Mouse (Mus musculus) intestine, embryonic 15.5 days (tissue): ENCODE results near the gene Myh2. TPM values are rescaled to one million over a fixed set of nuclear protein-coding genes. Genes with fewer than 3 reads are reported as not detected.

Experiments
- ATAC-seq: fragments of 200-750 bp; cut with Nextera tagmentation; 2 replicates; pipeline ENCODE4 v1.8.0; 2017; ENCODE audit warnings: moderate TSS enrichment, moderate library complexity
- H3K27ac ChIP-seq: fragments of 300-500 bp; sonication (generic); 2 replicates; pipeline ENCODE4 v1.5.1; 2015; ENCODE audit warnings: mild to moderate bottlenecking, inconsistent platforms
- H3K27me3 ChIP-seq: fragments of 300-500 bp; sonication (generic); replicated peaks from 2 replicates; pipeline ENCODE4 v1.6.1; 2015; ENCODE audit warnings: inconsistent platforms
- H3K36me3 ChIP-seq: fragments of 300-500 bp; sonication (generic); 2 replicates; pipeline ENCODE4 v1.6.1; 2015; ENCODE audit warnings: inconsistent platforms
- H3K4me1 ChIP-seq: fragments of 300-500 bp; sonication (generic); replicated peaks from 2 replicates; pipeline ENCODE4 v1.6.1; 2015; ENCODE audit warnings: inconsistent platforms
- H3K4me2 ChIP-seq: fragments of 300-500 bp; sonication (generic); replicated peaks from 2 replicates; pipeline ENCODE4 v1.6.1; 2015; ENCODE audit warnings: mild to moderate bottlenecking, inconsistent platforms
- H3K4me3 ChIP-seq: fragments of 300-500 bp; sonication (generic); replicated peaks from 2 replicates; pipeline ENCODE4 v1.5.1; 2015; ENCODE audit warnings: inconsistent platforms
- H3K9ac ChIP-seq: fragments of 300-500 bp; sonication (generic); 2 replicates; pipeline ENCODE4 v1.6.1; 2015; ENCODE audit warnings: inconsistent platforms
- H3K9me3 ChIP-seq: fragments of 300-500 bp; sonication (generic); 2 replicates; pipeline ENCODE4 v1.6.1; 2016; ENCODE audit warnings: inconsistent platforms
- WGBS: fragments of 180-500 bp; shearing (Covaris S2); methylation state at CpG from one replicate; pipeline ENCODE4 v1.1.7; 2015; 5-methylcytosine and 5-hydroxymethylcytosine counted together
- polyA plus RNA-seq: library from polyadenylated mRNA; unstranded; fragments of >200 nt; fragmentation: Nextera tagmentation; extraction: Ambion mirVana; gene quantifications from 2 replicates; pipeline ENCODE4 v1.2.1, GENCODE M21; 2015

Myh2 gene
- polyA plus RNA-seq, 1 experiment from 2014 or later: not detected

DNA sequence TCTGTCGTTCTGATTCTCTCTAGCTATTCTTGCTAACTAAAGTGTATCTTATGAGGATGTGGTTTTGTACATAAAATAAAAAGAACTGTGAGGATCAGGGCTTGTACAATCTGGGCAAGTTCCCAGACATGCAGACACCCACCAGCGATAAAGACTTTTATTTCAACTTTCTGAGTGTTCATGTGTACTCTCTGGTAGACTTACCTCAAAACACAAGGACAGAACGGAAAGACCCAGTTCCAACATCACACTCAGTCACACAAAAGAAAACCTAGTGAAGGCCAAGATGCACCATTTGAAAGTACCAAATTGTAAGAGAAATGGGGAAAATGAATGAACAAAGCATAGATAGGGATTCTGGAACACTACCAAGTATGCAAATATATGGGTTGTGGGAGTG lies 57.9 kb downstream of the Myh2 start:
- ATAC-seq: no peak
- Histone ChIP-seq H3K36me3 (no peaks in the 10 kb centered on the region), H3K4me3 (no peak overlapping the region), H3K4me1 (no peaks in the 10 kb centered on the region), H3K27ac (no peak overlapping the region), H3K27me3 (no peaks in the 10 kb centered on the region), H3K9ac (no peak overlapping the region), H3K4me2 (no peak overlapping the region), H3K9me3 (no peaks in the 10 kb centered on the region)
- WGBS: 85% methylated on average over 3 of the region's 3 CpGs

DNA sequence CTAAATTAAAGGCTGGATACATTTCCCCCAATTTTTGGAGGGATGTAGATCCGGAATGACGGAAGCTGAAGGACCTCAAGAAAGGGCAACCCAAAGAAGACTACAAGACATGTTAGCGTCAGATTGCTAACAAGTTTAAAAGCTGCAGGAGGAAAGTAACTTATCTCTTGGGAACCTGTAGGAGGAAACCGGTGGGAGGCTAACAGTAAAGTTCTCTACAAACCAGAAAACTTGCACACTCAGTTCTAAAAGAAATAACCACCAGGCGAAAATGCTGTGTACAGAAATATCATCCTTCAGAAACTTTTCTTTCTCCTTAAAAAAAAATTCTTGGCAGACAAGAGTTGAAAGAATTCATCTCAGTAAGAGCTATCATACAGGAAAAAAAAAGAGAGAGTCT lies 58.3 kb downstream of the Myh2 start:
- Histone ChIP-seq H3K4me2 (no peak overlapping the region), H3K4me1 (no peaks in the 10 kb centered on the region), H3K9ac (no peak overlapping the region), H3K9me3 (no peaks in the 10 kb centered on the region), H3K4me3 (no peak overlapping the region), H3K27me3 (no peaks in the 10 kb centered on the region), H3K27ac (no peak overlapping the region), H3K36me3 (no peaks in the 10 kb centered on the region)
- ATAC-seq: no peak
- 73% methylated on average over 5 of the region's 5 CpGs for WGBS

DNA sequence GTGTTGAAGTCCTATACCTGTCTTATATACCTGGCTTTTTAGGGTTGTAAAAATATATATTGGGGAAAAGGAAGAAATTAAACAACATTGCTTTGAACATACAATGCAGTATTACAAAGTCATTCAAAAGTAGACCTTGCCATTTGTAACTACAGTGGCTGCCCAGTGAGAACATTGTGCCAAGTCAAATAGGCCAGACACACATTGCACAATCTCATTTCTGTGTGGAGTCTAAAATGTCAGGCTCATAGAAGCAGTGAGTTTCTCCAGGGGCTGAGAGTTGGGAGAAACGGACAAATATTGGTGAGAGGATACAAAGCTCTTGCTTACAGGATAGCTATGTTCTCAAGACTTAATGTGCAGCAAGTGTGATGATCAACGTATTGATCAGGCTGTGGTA lies 59.1 kb downstream of the Myh2 start:
- H3K4me3 ChIP-seq: no peak overlapping the region
- ATAC-seq: no peak
- H3K9me3 ChIP-seq: no peaks in the 10 kb centered on the region
- WGBS: 76% methylated on average over 2 of the region's 2 CpGs
- H3K4me1 ChIP-seq: no peaks in the 10 kb centered on the region
- no peaks in the 10 kb centered on the region for H3K27me3 ChIP-seq
- H3K4me2 ChIP-seq: no peak overlapping the region
- no peak overlapping the region for H3K27ac ChIP-seq
- H3K9ac ChIP-seq: no peak overlapping the region
- H3K36me3 ChIP-seq: no peaks in the 10 kb centered on the region

DNA sequence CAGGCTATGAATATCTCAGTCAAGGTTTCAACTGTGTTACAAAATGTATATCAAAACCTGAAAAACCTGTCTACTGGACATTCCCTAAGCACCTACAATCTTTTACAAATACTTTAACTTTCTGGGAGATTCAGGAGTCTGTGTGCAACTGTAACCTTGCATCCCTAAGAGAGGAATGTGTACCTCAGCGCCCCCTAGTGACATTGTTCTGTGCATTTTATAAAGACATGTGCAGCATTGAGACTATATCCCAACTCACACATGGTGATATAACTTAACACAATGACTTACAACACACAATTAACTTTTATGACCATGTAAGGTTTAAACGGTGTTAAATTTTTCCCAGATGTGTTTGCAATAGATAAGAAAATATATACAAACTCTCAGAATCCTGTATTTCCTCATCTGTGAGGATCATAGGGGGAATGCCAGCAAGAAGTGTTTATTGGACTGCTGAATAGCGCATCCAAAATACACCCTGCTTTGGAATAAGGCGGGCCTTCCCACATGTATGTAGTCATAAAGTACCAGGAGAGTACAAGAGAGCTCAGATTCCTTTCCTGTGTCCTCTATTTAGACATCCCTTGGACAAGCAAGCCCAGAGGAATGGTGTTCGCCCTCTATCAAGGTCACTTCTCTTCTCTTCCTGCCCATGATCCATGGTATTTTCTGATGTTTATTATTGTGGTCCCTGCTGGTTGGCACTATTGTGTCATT lies 65.0 kb downstream of the Myh2 start:
- no peak overlapping the region for H3K9ac ChIP-seq
- H3K27me3 ChIP-seq: no peaks in the 10 kb centered on the region
- H3K27ac ChIP-seq: no peak overlapping the region
- H3K4me3 ChIP-seq: no peak overlapping the region
- 59% methylated on average over 5 of the region's 5 CpGs for WGBS
- H3K9me3 ChIP-seq: no peaks in the 10 kb centered on the region
- no peaks in the 10 kb centered on the region for H3K4me1 ChIP-seq
- no peaks in the 10 kb centered on the region for H3K36me3 ChIP-seq
- no peak for ATAC-seq
- no peak overlapping the region for H3K4me2 ChIP-seq

DNA sequence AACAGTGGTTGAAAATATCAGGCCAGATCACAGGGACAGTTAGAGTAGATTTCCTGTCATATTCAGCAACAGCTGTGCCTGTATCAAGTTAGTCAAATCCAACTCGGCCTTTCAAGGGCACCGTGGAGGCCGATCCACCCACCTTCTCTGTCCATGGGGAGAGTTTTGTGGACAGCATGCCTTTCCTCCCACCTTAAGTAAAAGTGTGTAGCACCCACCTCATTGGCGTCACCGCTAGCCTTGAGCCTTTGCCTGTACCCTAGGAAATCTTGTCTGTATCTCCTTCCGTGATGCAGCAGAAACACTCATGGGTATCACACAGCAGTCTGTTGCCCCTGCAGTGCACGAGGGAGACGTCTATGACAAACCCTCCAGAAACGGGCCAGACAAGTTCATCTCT lies 66.0 kb downstream of the Myh2 start:
- ATAC-seq: no peak

DNA sequence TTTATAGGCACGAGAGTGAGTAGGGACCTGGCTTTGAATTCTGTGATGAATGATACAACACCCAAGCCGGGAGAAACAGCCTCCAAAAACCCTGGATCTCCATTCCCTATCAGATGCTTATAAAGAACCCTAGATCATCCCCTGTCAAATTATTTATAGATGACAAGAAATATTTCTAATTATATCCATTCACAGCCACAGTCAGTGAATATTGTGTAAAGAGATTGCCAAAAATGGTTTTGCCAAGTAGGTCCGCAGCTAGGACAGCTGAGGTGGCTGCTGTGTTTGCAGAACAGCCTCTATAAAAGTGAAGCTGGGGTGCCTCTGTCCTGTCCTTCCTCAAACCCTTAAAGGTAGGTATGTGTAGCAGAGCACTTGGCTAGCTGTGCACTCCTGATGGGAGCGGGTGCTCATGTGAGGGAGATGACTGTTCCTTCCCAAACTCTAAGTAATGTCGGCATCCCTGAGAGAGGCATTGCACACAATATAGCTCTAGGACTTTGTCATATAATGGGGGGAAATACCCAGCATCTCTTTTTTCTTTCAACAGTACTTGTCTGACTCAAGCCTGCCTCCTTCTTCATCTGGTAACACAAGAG lies 66.8 kb downstream of the Myh2 start, which contains the start of gene Myh4:
TSS of gene Myh4 (plus strand) at position 549 of the 599 bp plus-strand sequence.
- Histone ChIP-seq H3K27ac (no peak within 1 kb of the TSS), H3K4me1 (no peaks in the 10 kb centered on the region), H3K4me3 (no peak within 1 kb of the TSS), H3K27me3 (no peaks in the 10 kb centered on the region), H3K36me3 (no peaks in the 10 kb centered on the region), H3K9me3 (no peaks in the 10 kb centered on the region), H3K4me2 (no peak within 1 kb of the TSS), H3K9ac (no peak within 1 kb of the TSS)
- no peak for ATAC-seq
- WGBS: 73% methylated on average over 5 of the region's 5 CpGs

More for the DNA sequence above, 66.0 kb downstream of the Myh2 start:
- H3K9me3 ChIP-seq: no peaks in the 10 kb centered on the region
- H3K4me1 ChIP-seq: no peaks in the 10 kb centered on the region
- H3K27ac ChIP-seq: no peak overlapping the region
- no peak overlapping the region for H3K9ac ChIP-seq
- WGBS: 82% methylated on average over 9 of the region's 9 CpGs
- no peak overlapping the region for H3K4me3 ChIP-seq
- H3K36me3 ChIP-seq: no peaks in the 10 kb centered on the region
- H3K27me3 ChIP-seq: no peaks in the 10 kb centered on the region
- no peak overlapping the region for H3K4me2 ChIP-seq

DNA sequence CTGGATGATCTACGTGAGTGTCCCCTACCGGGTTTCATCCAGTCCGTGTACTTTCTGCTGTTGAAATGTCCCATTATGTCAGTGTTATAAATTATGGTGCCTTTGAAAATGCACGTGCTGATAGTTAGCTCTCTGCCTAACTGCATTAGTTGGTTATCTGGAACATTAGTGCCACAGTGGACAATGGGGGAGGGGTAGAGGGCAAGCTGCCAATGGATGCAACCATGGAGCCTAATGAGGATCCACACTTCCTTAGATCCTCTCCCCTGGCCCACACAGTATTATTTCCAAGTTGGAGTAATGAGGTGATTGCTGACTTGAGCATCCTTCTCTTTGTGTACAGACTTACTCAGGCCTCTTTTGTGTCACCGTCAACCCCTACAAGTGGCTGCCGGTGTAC lies 70.2 kb downstream of the Myh2 start:
- Histone ChIP-seq H3K4me1 (no peaks in the 10 kb centered on the region), H3K4me3 (no peak overlapping the region), H3K9me3 (no peaks in the 10 kb centered on the region), H3K9ac (no peak overlapping the region), H3K36me3 (no peaks in the 10 kb centered on the region), H3K27ac (no peak overlapping the region), H3K4me2 (no peak overlapping the region), H3K27me3 (no peaks in the 10 kb centered on the region)
- ATAC-seq: no peak
- 81% methylated on average over 6 of the region's 6 CpGs for WGBS

Other genes starting within 250 kb of the Myh2 start
- 1.2 and 1.9 TPM in 2 replicates for gene Tmem238l, start 214.4 kb upstream of the Myh2 start, polyA plus RNA-seq
- 2.7 and 3.0 TPM in 2 replicates for gene Tmem220, start 145.9 kb upstream of the Myh2 start, polyA plus RNA-seq
- gene Adprm, start 118.4 kb upstream of the Myh2 start, polyA plus RNA-seq: 20.8 and 24.2 TPM in 2 replicates
- 19.5 and 20.7 TPM in 2 replicates for gene Sco1, start 118.4 kb upstream of the Myh2 start, polyA plus RNA-seq
- gene Myh3, start 92.7 kb upstream of the Myh2 start, polyA plus RNA-seq: 0.48 and 1.2 TPM in 2 replicates
- 0.03 TPM in 1 of 2 replicates, not detected in the other for gene Myh1, start 29.0 kb downstream of the Myh2 start, polyA plus RNA-seq
- gene Myh4, start 67.0 kb downstream of the Myh2 start, polyA plus RNA-seq: 0.08 TPM in 1 of 2 replicates, not detected in the other
- 0.48 and 1.5 TPM in 2 replicates for gene Myh8, start 106.1 kb downstream of the Myh2 start, polyA plus RNA-seq
- gene Myh13, start 150.6 kb downstream of the Myh2 start, polyA plus RNA-seq: not detected in 2 replicates